Mouse (Mus musculus): ENCODE results near the gene Rrp7a. TPM values are rescaled to one million over a fixed set of nuclear protein-coding genes. Genes with fewer than 3 reads are reported as not detected.

The Rrp7a gene
- polyA plus RNA-seq, 1 experiment from 2014 or later, result 78.9 TPM

GRCm38 (mm10) chr15:83099533-83100331 lies 22.9 kb downstream of the Rrp7a start:
- no peaks in the 10 kb centered on the region for H3K36me3 ChIP-seq
- H3K27me3 ChIP-seq, result peaks cover 12% of the 10 kb centered on the region; the same call in 1 of the 2 replicates
- peak overlapping the region; percentile 55 for H3K4me2 ChIP-seq
- peak; percentile 77 for ATAC-seq (ENCODE audit: low FRiP score, low read depth)
- H3K27ac ChIP-seq (replicated peaks), result no peak overlapping the region
- 2% methylated on average over 31 of the region's 31 CpGs for whole genome bisulfite sequencing
- peak overlapping the region; percentile 32 for H3K4me3 ChIP-seq
- H3K9ac ChIP-seq, result peak overlapping the region; percentile 23; the same call in 1 of the 2 replicates
- no peaks in the 10 kb centered on the region for H3K9me3 ChIP-seq
- H3K4me1 ChIP-seq (replicated peaks), result peaks cover 12% of the 10 kb centered on the region

DNA sequence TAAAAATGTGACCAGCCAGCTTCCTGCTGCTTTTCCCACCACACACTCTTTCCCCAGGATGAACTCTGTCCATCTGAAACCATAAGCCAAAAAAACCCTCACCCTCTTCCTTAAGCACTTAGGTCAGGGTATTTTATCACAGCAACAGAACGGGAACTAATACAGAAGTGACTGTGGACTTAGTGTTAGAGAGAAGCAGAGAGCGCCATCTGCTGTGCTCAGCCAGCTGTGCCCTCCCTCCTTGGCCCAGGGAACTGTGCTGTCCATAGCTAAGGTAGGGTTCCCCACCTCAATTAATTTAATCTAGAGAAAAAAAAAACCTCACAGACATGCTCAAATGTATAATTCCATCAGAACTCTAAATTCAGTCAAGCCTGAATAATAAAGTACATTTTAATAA lies 26.7 kb downstream of the Rrp7a start:
- Histone ChIP-seq H3K9ac (no peak overlapping the region), H3K27me3 (0 out of 2 replicates have a peak, but pooled peaks cover 5% of the 10 kb centered on the region), H3K4me2 (no peak overlapping the region), H3K9me3 (no peaks in the 10 kb centered on the region), H3K27ac (replicated peaks) (no peak overlapping the region), H3K36me3 (no peaks in the 10 kb centered on the region), H3K4me3 (no peak overlapping the region), H3K4me1 (replicated peaks) (peaks cover 12% of the 10 kb centered on the region)
- 54% methylated on average over 2 of the region's 2 CpGs for WGBS
- ATAC-seq (ENCODE audit: low FRiP score, low read depth), result no peak

GRCm38 (mm10) chr15:83093687-83094086 lies 28.9 kb downstream of the Rrp7a start:
- Histone ChIP-seq H3K9ac (no peak overlapping the region), H3K27me3 (0 out of 2 replicates have a peak, but pooled peaks cover 5% of the 10 kb centered on the region), H3K4me3 (no peak overlapping the region), H3K27ac (replicated peaks) (no peak overlapping the region), H3K36me3 (no peaks in the 10 kb centered on the region), H3K4me2 (no peak overlapping the region), H3K4me1 (replicated peaks) (peaks cover 12% of the 10 kb centered on the region), H3K9me3 (no peaks in the 10 kb centered on the region)
- WGBS, result 84% methylated on average over 2 of the region's 2 CpGs
- ATAC-seq (ENCODE audit: low FRiP score, low read depth), result no peak

DNA sequence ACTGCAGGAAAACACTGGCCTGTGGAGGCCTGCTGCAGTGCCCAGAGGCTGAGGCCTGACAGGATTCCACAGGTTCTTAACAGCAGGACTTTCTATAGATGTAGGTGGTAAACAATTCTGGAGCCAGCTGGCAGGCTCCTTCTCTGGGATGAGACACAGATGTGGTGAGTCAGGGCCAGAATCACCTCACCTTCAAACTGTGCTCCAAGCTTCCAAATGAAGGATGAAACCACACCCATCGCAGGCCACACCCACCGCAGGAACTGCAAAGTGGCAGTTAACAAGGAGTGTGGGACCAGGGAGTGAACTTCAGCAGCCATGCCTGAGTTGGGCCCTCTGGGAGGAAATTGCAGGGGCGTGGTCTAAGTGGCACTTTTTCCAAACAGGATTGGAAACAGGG lies 31.7 kb downstream of the Rrp7a start:
- H3K27me3 ChIP-seq, result no peaks in the 10 kb centered on the region
- no peaks in the 10 kb centered on the region for H3K9me3 ChIP-seq
- peaks cover 12% of the 10 kb centered on the region for H3K4me1 ChIP-seq (replicated peaks)
- no peak overlapping the region for H3K9ac ChIP-seq
- no peak overlapping the region for H3K4me2 ChIP-seq
- 39% methylated on average over 3 of the region's 3 CpGs for WGBS
- no peaks in the 10 kb centered on the region for H3K36me3 ChIP-seq
- no peak overlapping the region for H3K27ac ChIP-seq (replicated peaks)
- H3K4me3 ChIP-seq, result no peak overlapping the region
- no peak for ATAC-seq (ENCODE audit: low FRiP score, low read depth)

DNA sequence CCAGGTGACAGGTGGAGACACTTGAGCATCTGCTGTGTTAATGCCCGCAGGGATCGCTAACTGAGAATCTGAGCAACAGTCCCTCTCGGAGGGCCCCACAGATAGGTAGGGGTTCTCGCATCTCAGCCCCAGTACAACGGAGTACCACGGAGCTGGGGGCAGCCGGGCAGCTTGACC lies 33.3 kb downstream of the Rrp7a start, which contains the start of gene Serhl:
Serhl (plus strand) TSS at position 78 of the 177 bp plus-strand sequence.
- no peak within 1 kb of the TSS for H3K27ac ChIP-seq (replicated peaks)

DNA sequence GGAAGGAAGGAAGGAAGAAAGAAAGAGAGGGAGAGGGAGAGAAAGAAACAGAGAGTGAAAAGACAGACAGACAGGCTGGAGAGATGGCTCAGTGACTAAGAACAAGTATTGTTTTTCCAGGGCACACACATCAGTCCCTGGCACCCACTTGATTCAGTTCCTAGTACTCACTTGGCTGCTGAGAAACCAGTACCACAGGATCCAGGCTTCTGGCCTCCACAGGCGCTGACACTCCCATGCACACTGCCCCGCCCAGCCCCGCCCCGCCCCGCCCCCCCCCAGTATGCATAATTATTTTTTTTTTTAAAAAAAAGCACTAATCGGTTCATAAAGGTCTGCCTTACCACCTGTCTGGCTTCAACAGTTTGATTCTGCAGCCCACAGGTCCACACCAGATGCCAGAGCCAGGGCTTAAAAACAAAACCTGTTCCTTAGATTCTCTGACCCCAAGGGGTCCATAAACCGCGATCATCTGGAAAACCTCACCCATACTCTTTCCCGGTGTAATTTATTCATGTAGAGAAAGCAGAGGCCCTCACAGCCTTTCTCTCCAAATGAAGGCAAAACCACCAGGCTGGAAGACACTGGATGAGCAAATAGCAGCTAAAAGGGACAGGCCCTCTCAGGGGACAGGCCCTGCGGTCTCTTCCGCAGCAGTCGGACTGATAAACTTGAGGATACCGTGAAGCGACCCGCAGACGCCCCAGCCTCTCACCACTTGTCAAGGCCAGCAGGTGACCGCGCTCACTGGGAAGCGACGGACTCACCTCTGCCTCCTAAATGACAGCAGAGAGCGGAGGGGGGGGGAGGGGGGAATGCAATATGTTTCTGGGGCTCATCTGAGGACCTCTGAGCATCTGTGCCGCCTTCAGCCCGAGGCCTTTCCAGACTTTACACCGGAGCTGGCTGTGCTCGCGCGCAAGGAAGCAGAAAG lies 33.8 kb downstream of the Rrp7a start:
- WGBS, result 5% methylated on average over 27 of the region's 27 CpGs
- H3K36me3 ChIP-seq, result no peaks in the 10 kb centered on the region
- no peaks in the 10 kb centered on the region for H3K9me3 ChIP-seq
- H3K4me2 ChIP-seq, result peak overlapping the region; percentile 29
- peaks cover 21% of the 10 kb centered on the region for H3K4me1 ChIP-seq (replicated peaks)
- no peak overlapping the region for H3K9ac ChIP-seq
- H3K27ac ChIP-seq (replicated peaks), result no peak overlapping the region
- no peaks in the 10 kb centered on the region for H3K27me3 ChIP-seq
- ATAC-seq (ENCODE audit: low FRiP score, low read depth), result peak; percentile 39
- H3K4me3 ChIP-seq, result no peak overlapping the region

More for the DNA sequence above, 33.3 kb downstream of the Rrp7a start, which contains the start of gene Serhl:
- no peak within 1 kb of the TSS for H3K9ac ChIP-seq
- H3K4me2 ChIP-seq, result peak within 1 kb of the TSS; percentile 29
- H3K27me3 ChIP-seq, result no peaks in the 10 kb centered on the region
- H3K9me3 ChIP-seq, result no peaks in the 10 kb centered on the region
- WGBS, result 20% methylated on average over 7 of the region's 7 CpGs
- peak; percentile 45; the same call in 1 of the 2 replicates for ATAC-seq (ENCODE audit: low FRiP score, low read depth)
- no peaks in the 10 kb centered on the region for H3K36me3 ChIP-seq
- peaks cover 16% of the 10 kb centered on the region for H3K4me1 ChIP-seq (replicated peaks)
- no peak within 1 kb of the TSS for H3K4me3 ChIP-seq

- 91% methylated on average over 13 of the region's 13 CpGs for WGBS
- ATAC-seq (ENCODE audit: low FRiP score, low read depth), result no peak
- Histone ChIP-seq H3K27ac (replicated peaks) (no peak overlapping the region), H3K4me2 (no peak overlapping the region), H3K27me3 (no peaks in the 10 kb centered on the region), H3K4me3 (no peak overlapping the region), H3K9me3 (no peaks in the 10 kb centered on the region), H3K4me1 (replicated peaks) (peaks cover 24% of the 10 kb centered on the region), H3K36me3 (no peaks in the 10 kb centered on the region), H3K9ac (no peak overlapping the region)
Measured at GRCm38 (mm10) chr15:83086636-83087328, 35.8 kb downstream of the Rrp7a start.

- Histone ChIP-seq H3K4me3 (no peak overlapping the region), H3K27ac (replicated peaks) (no peak overlapping the region), H3K27me3 (no peaks in the 10 kb centered on the region), H3K9ac (no peak overlapping the region), H3K9me3 (no peaks in the 10 kb centered on the region), H3K4me2 (no peak overlapping the region), H3K36me3 (no peaks in the 10 kb centered on the region), H3K4me1 (replicated peaks) (peaks cover 24% of the 10 kb centered on the region)
- ATAC-seq (ENCODE audit: low FRiP score, low read depth), result no peak
- 31% methylated on average over 7 of the region's 7 CpGs for WGBS
Measured at GRCm38 (mm10) chr15:83085901-83086300, 36.7 kb downstream of the Rrp7a start.

- Histone ChIP-seq H3K36me3 (no peaks in the 10 kb centered on the region), H3K4me3 (peak overlapping the region; percentile 11), H3K4me1 (replicated peaks) (peaks cover 17% of the 10 kb centered on the region), H3K9me3 (no peaks in the 10 kb centered on the region), H3K9ac (peak overlapping the region; percentile 16), H3K4me2 (peak overlapping the region; percentile 48), H3K27ac (replicated peaks) (peak overlapping the region; percentile 67), H3K27me3 (no peaks in the 10 kb centered on the region)
- 20% methylated on average over 13 of the region's 13 CpGs for WGBS
- ATAC-seq (ENCODE audit: low FRiP score, low read depth), result peak; percentile 81
Measured at GRCm38 (mm10) chr15:83084022-83084640, 38.5 kb downstream of the Rrp7a start.

DNA sequence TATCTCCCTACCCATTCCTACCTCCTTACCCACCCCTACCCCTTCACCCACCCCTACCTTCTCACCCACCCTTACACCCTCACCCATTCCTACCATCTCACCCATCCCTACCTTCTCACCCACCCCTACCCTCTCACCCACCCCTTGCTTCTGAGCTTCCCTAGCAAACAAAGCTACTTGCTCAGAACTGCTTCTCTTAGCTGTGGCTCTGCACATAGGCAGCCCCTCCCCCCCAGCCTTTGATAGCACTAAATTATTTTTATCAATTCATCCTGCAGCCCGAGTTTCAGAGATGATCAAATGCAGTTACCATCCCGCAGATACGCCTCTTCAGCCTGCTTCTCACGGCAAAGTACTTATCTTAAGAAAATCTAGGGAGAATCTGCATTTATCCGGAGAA lies 39.1 kb downstream of the Rrp7a start:
- Histone ChIP-seq H3K4me2 (peak overlapping the region; percentile 48), H3K27me3 (no peaks in the 10 kb centered on the region), H3K4me1 (replicated peaks) (peaks cover 12% of the 10 kb centered on the region), H3K9me3 (no peaks in the 10 kb centered on the region), H3K4me3 (peak overlapping the region; percentile 11), H3K36me3 (no peaks in the 10 kb centered on the region), H3K27ac (replicated peaks) (peak overlapping the region; percentile 67), H3K9ac (peak overlapping the region; percentile 16)
- no peak; the same call in 1 of the 2 replicates for ATAC-seq (ENCODE audit: low FRiP score, low read depth)
- WGBS, result 39% methylated on average over 5 of the region's 5 CpGs

DNA sequence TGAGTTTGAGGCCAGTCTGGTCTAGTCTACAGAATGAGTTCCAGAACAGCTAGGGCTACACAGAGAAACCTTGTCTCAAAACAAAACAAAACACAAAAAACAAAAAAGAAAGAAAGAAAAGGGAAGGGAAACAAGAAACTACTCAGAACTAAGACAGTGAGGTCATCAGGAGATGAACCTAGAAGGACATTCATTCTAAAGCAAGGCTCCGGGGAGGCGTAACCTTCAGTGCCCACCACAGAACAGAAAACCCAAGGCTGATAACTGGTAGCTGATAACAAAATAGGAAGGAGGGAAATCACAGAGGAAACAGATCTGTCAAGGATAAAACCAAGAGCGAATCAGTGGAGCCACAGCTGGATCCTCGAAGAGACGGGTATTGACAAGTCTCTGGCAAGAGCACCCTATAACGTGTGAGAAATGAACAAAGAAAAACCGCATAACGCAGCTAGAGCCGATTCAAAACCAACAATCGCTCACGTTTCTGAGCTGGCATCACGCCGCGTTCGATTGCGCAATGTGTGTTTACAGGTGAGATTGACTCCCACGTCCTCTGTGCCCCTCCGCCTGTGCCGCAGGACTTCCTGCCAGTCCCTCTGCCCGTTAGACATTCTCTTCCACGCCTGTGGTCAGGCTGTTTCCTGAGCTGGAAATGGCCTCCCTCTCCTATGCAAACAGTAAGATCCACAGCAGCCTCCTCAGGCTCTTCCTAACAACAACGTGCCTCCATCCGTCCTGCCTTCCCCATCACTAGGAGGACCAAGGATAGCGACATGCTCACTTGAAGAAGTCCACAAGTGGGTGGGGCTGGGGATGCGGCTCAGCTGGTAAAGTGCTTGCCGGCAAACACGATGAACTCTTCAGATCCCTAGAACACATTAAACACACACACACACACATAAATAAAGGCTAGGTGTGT lies 46.7 kb downstream of the Rrp7a start:
- Histone ChIP-seq H3K9ac (no peak overlapping the region), H3K9me3 (no peaks in the 10 kb centered on the region), H3K4me2 (no peak overlapping the region), H3K4me3 (no peak overlapping the region), H3K4me1 (replicated peaks) (no peaks in the 10 kb centered on the region), H3K27me3 (no peaks in the 10 kb centered on the region), H3K36me3 (no peaks in the 10 kb centered on the region), H3K27ac (replicated peaks) (no peak overlapping the region)
- no peak for ATAC-seq (ENCODE audit: low FRiP score, low read depth)
- WGBS, result 69% methylated on average over 27 of the region's 27 CpGs

Data from hindbrain, embryonic 15.5 days (tissue).